Mouse (Mus musculus) liver, embryonic 14.5 days (tissue): ENCODE results near the gene Tbl1x.

ENCODE experiments used
- CTCF ChIP-seq: IDR thresholded peaks from 2 replicates; pipeline ENCODE4 v1.5.1; 2016; ENCODE audit warnings: antibody characterized with exemption, low read depth, control low read depth
- EP300 ChIP-seq: IDR thresholded peaks from 2 replicates; pipeline ENCODE4 v1.6.1; 2016; ENCODE audit warnings: antibody characterized with exemption, low read depth

- TF ChIP-seq CTCF (no peak), EP300 (no peak)
Observed at GRCm38 (mm10) chrX:77511994-77512485, 1.2 kb downstream of the Tbl1x start.
